Mouse (Mus musculus) kidney, postnatal 0 days (tissue): ENCODE measurements around the gene Dbf4. TPM values are rescaled to one million over a fixed set of nuclear protein-coding genes. Genes with fewer than 3 reads are reported as not detected.

Source experiments
- ATAC-seq: fragments of 200-750 bp; cut with Nextera tagmentation; replicated peaks from 2 replicates; pipeline ENCODE4 v1.8.0; 2017; ENCODE audit warnings: low read depth, moderate number of reproducible peaks, moderate TSS enrichment, moderate library complexity; ENCODE audit not compliant: low FRiP score
- DNase-seq: peaks from one replicate; pipeline ENCODE4 v3.0.0-alpha.2; 2016; ENCODE audit warnings: low spot score
- H3K27ac ChIP-seq: fragments of 300-500 bp; sonication (generic); 2 replicates; pipeline ENCODE4 v1.5.1; 2014; ENCODE audit warnings: mild to moderate bottlenecking
- H3K27me3 ChIP-seq: fragments of 300-500 bp; sonication (generic); 2 replicates; pipeline ENCODE4 v1.6.1; 2014; ENCODE audit warnings: low read length, mixed read lengths; ENCODE audit not compliant: insufficient read depth
- H3K36me3 ChIP-seq: fragments of 300-500 bp; sonication (generic); 2 replicates; pipeline ENCODE4 v1.6.1; 2014; ENCODE audit warnings: low read length, mixed read lengths; ENCODE audit not compliant: insufficient read depth
- H3K4me1 ChIP-seq: fragments of 300-500 bp; sonication (generic); replicated peaks from 2 replicates; pipeline ENCODE4 v1.6.1; 2014; ENCODE audit warnings: antibody characterized with exemption, low read length, mixed read lengths; ENCODE audit not compliant: insufficient read depth
- H3K4me2 ChIP-seq: fragments of 300-500 bp; sonication (generic); 2 replicates; pipeline ENCODE4 v1.6.1; 2014; ENCODE audit warnings: mild to moderate bottlenecking, low read length, moderate library complexity, mixed read lengths
- H3K4me3 ChIP-seq: fragments of 300-500 bp; sonication (generic); replicated peaks from 2 replicates; pipeline ENCODE4 v1.5.1; 2014; ENCODE audit warnings: low read depth, low read length
- H3K9ac ChIP-seq: fragments of 300-500 bp; sonication (generic); 2 replicates; pipeline ENCODE4 v1.6.1; 2014; ENCODE audit warnings: low read depth, low read length
- H3K9me3 ChIP-seq: fragments of 300-500 bp; sonication (generic); replicated peaks from 2 replicates; pipeline ENCODE4 v1.6.1; 2016; ENCODE audit warnings: low read length, inconsistent platforms, mixed read lengths
- CTCF ChIP-seq: IDR thresholded peaks from 2 replicates; pipeline ENCODE4 v1.5.1; 2016; ENCODE audit warnings: antibody characterized with exemption, low read depth, mild to moderate bottlenecking, moderate library complexity
- WGBS: fragments of 180-500 bp; shearing (Covaris S2); extraction: QIAGEN DNeasy Blood & Tissue Kit; methylation state at CpG from one replicate; pipeline ENCODE4 v1.1.7; 2014; 5-methylcytosine and 5-hydroxymethylcytosine counted together
- polyA plus RNA-seq: library from polyadenylated mRNA; unstranded; fragments of >200 nt; fragmentation: Nextera tagmentation; extraction: Ambion mirVana; gene quantifications from 2 replicates; pipeline ENCODE4 v1.2.1, GENCODE M21; 2015

Gene Dbf4
- polyA plus RNA-seq, 1 experiment from 2014 or later, result 23.7 TPM

GRCm38 (mm10) chr5:8397587-8398249 is 24.8 kb downstream of the Dbf4 start:
- Histone ChIP-seq H3K27me3 (no peaks in the 10 kb centered on the region), H3K4me1 (no peaks in the 10 kb centered on the region), H3K36me3 (0 out of 2 replicates have a peak, but pooled peaks cover 9% of the 10 kb centered on the region), H3K4me3 (no peak overlapping the region), H3K9me3 (no peaks in the 10 kb centered on the region), H3K4me2 (no peak overlapping the region), H3K27ac (no peak overlapping the region), H3K9ac (no peak overlapping the region)
- no peak for DNase-seq
- no peak for ATAC-seq
- 91% methylated on average over 13 of the region's 13 CpGs for WGBS
- no peak for TF ChIP-seq CTCF

- Histone ChIP-seq H3K4me3 (no peak overlapping the region), H3K27ac (no peak overlapping the region), H3K9me3 (no peaks in the 10 kb centered on the region), H3K27me3 (no peaks in the 10 kb centered on the region), H3K4me1 (no peaks in the 10 kb centered on the region), H3K36me3 (0 out of 2 replicates have a peak, but pooled peaks cover 9% of the 10 kb centered on the region), H3K4me2 (no peak overlapping the region), H3K9ac (no peak overlapping the region)
- DNase-seq, result no peak
- WGBS, result 89% methylated on average over 1 of the region's 1 CpGs
- ATAC-seq, result no peak
- TF ChIP-seq CTCF, result no peak
These were observed 28.5 kb downstream of the Dbf4 start for GRCm38 (mm10) chr5:8393891-8394583.

- Histone ChIP-seq H3K4me3 (no peak overlapping the region), H3K36me3 (no peaks in the 10 kb centered on the region), H3K27me3 (no peaks in the 10 kb centered on the region), H3K4me1 (no peaks in the 10 kb centered on the region), H3K9ac (no peak overlapping the region), H3K27ac (no peak overlapping the region), H3K9me3 (no peaks in the 10 kb centered on the region), H3K4me2 (no peak overlapping the region)
- TF ChIP-seq CTCF, result no peak
- ATAC-seq (no peak), DNase-seq (no peak)
- 74% methylated on average over 5 of the region's 5 CpGs for WGBS
These were observed 48.1 kb downstream of the Dbf4 start for GRCm38 (mm10) chr5:8374297-8374906.

GRCm38 (mm10) chr5:8373415-8373814 is 49.1 kb downstream of the Dbf4 start:
- Histone ChIP-seq H3K4me3 (no peak overlapping the region), H3K9me3 (no peaks in the 10 kb centered on the region), H3K4me2 (no peak overlapping the region), H3K4me1 (no peaks in the 10 kb centered on the region), H3K27ac (no peak overlapping the region), H3K36me3 (no peaks in the 10 kb centered on the region), H3K9ac (no peak overlapping the region), H3K27me3 (no peaks in the 10 kb centered on the region)
- DNase-seq (no peak), ATAC-seq (no peak)
- 82% methylated on average over 4 of the region's 4 CpGs for WGBS
- TF ChIP-seq CTCF, result no peak

GRCm38 (mm10) chr5:8368781-8369180 is 53.7 kb downstream of the Dbf4 start:
- Histone ChIP-seq H3K27ac (no peak overlapping the region), H3K9ac (no peak overlapping the region), H3K4me2 (no peak overlapping the region), H3K4me1 (no peaks in the 10 kb centered on the region), H3K27me3 (no peaks in the 10 kb centered on the region), H3K36me3 (no peaks in the 10 kb centered on the region), H3K9me3 (no peaks in the 10 kb centered on the region), H3K4me3 (no peak overlapping the region)
- no peak for DNase-seq
- TF ChIP-seq CTCF, result no peak
- whole genome bisulfite sequencing, result 80% methylated on average over 5 of the region's 5 CpGs
- ATAC-seq, result no peak

DNA sequence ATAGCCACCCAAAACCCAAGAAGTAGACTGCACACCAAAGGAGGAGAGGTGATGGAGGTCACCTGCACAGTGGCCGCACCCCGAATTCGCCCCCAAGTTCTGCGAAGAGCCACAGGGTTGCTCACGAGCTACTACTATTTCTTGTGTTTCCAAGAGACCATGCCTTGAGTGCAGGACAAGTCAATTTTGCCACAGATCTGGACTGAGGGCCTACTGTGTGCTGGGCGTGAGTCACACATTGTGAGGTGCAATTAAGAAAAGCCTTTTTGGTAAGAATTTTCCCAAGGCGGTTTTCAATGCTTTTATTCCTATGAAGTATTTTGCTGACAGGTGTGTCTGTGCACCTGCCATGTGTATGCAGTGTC is 54.2 kb downstream of the Dbf4 start:
- H3K9me3 ChIP-seq, result no peaks in the 10 kb centered on the region
- no peaks in the 10 kb centered on the region for H3K36me3 ChIP-seq
- no peak for ATAC-seq
- H3K27ac ChIP-seq, result no peak overlapping the region
- WGBS, result 34% methylated on average over 7 of the region's 7 CpGs
- peak overlapping the region; percentile 67; the same call in 1 of the 2 replicates for H3K9ac ChIP-seq
- no peak for DNase-seq
- no peaks in the 10 kb centered on the region for H3K4me1 ChIP-seq
- TF ChIP-seq CTCF, result no peak
- peak overlapping the region; percentile 67 for H3K4me3 ChIP-seq
- no peaks in the 10 kb centered on the region for H3K27me3 ChIP-seq
- peak overlapping the region; percentile 90 for H3K4me2 ChIP-seq
